Mouse (Mus musculus): ENCODE measurements around the gene Bag5. TPM values are rescaled to one million over a fixed set of nuclear protein-coding genes. Genes with fewer than 3 reads are reported as not detected.
"Not testable (repeated sequence)": the region's sequence is repeated elsewhere in the genome, so short reads cannot be mapped to it uniquely, and the experiment has no call there.

Gene Bag5
- polyA plus RNA-seq, 1 experiment from 2014 or later: 72.9 TPM

DNA sequence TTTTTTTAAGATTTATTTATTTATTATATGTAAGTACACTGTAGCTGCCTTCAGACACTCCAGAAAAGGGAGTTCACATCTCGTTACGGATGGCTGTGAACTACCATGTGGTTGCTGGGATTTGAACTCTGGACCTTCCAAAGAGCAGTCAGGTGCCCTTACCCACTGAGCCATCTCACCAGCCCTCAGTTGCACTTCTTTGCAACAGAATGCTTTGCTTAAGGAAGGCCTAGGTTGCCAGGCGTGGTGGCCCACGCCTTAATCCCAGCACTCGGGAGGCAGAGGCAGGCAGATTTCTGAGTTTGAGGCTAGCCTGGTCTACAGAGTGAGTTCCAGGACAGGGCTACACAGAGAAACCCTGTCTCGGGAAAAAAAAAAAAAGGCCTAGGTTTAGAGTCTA is 823 bp upstream of the Bag5 start:
- peak overlapping the region; percentile 87 for H3K4me2 ChIP-seq (ENCODE audit: low read length)
- not testable (repeated sequence) for DNase-seq; H3K27me3 ChIP-seq (ENCODE audit: control insufficient read depth, insufficient read depth, low read length); H3K27ac ChIP-seq (replicated peaks; ENCODE audit: low read depth, low read length); H3K9me3 ChIP-seq (ENCODE audit: control insufficient read depth, low read length); ATAC-seq (ENCODE audit: low FRiP score, low TSS enrichment)
- peaks cover 23% of the 10 kb centered on the region for H3K36me3 ChIP-seq (ENCODE audit: control insufficient read depth, insufficient read depth, low read length)
- peaks cover 15% of the 10 kb centered on the region for H3K4me1 ChIP-seq (ENCODE audit: control insufficient read depth, insufficient read depth, low read length)
- H3K9ac ChIP-seq (replicated peaks; ENCODE audit: low read length): peak overlapping the region; percentile 93; the same call in 1 of the 2 replicates
- H3K4me3 ChIP-seq (replicated peaks; ENCODE audit: low read depth, low read length): peak overlapping the region; percentile 98
- 78% methylated on average over 6 of the region's 6 CpGs for WGBS

DNA sequence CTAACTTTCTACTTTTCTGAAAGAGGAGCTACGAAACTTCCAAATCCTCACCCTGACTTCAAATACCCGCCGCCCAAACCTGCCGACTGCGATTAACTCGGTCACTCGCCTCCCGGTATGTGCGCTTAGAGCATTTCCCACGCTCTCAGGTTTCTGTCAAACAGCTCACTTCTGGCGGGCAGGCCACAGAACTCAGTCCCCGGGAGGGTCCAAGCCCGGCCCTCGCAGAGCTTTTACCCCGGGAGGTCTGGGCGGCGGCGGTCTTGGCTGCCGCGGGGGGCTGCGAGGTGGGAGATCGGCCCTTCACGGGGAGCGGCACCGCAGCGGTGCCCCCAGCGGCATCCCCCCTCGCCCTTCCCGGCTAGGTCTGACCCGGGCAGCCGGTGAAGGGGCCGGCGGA is 581 bp downstream of the Bag5 start:
- Histone ChIP-seq H3K9ac (replicated peaks; ENCODE audit: low read length) (peak overlapping the region; percentile 93), H3K4me2 (ENCODE audit: low read length) (peak overlapping the region; percentile 87), H3K36me3 (ENCODE audit: control insufficient read depth, insufficient read depth, low read length) (peaks cover 28% of the 10 kb centered on the region), H3K4me3 (replicated peaks; ENCODE audit: low read depth, low read length) (peak overlapping the region; percentile 98), H3K27ac (replicated peaks; ENCODE audit: low read depth, low read length) (peak overlapping the region; percentile 83), H3K4me1 (ENCODE audit: control insufficient read depth, insufficient read depth, low read length) (peaks cover 15% of the 10 kb centered on the region), H3K9me3 (ENCODE audit: control insufficient read depth, low read length) (no peaks in the 10 kb centered on the region), H3K27me3 (ENCODE audit: control insufficient read depth, insufficient read depth, low read length) (no peaks in the 10 kb centered on the region)
- peak; percentile 41; the same call in 1 of the 2 replicates for ATAC-seq (ENCODE audit: low FRiP score, low TSS enrichment)
- WGBS: under 1% methylated on average over 33 of the region's 33 CpGs
- DNase-seq: no peak

DNA sequence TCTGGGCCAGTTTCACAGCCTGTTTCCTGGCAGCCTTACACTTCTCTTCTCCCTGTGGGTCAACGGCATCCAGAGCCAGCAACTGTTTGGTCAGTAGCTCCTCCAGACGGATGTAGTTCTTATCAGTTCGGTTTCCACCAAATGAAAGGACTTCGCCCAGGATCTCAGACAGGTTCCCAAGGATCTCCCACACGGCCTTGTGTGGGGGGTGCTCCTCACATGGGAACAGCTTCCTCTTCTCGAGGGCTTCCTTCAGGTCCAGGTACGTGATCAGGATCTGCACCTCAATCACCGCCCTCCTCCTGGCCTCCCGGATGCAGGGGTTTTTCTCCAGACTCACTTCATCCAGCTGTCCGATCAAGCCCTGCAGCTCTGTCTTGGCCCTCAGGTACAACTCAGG is 3.0 kb downstream of the Bag5 start:
- Histone ChIP-seq H3K4me2 (ENCODE audit: low read length) (no peak overlapping the region), H3K9ac (replicated peaks; ENCODE audit: low read length) (no peak overlapping the region), H3K4me1 (ENCODE audit: control insufficient read depth, insufficient read depth, low read length) (peaks cover 15% of the 10 kb centered on the region), H3K36me3 (ENCODE audit: control insufficient read depth, insufficient read depth, low read length) (peaks cover 33% of the 10 kb centered on the region), H3K9me3 (ENCODE audit: control insufficient read depth, low read length) (no peaks in the 10 kb centered on the region), H3K4me3 (replicated peaks; ENCODE audit: low read depth, low read length) (no peak overlapping the region), H3K27me3 (ENCODE audit: control insufficient read depth, insufficient read depth, low read length) (no peaks in the 10 kb centered on the region), H3K27ac (replicated peaks; ENCODE audit: low read depth, low read length) (no peak overlapping the region)
- DNase-seq: no peak
- ATAC-seq (ENCODE audit: low FRiP score, low TSS enrichment): no peak
- 94% methylated on average over 10 of the region's 10 CpGs for WGBS

DNA sequence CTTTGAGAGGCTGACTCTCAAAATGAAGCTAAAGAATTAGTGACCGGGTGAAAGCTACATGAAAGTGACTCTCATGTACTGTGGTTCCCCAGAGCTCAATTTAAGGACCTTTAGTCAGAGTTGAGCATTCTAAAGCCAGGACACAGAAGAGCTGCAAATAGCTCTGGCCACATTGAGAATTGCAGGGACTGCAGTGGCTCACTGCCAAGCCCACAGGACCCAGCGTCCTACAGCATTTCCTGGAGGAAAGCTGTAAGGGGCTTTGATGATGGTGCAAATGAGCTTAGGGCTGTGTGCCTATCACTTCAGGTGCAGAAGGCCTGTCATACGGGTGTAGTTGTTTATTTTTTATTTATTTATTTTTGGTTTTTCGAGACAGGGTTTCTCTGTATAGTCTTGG is 4.9 kb downstream of the Bag5 start:
- no peak overlapping the region for H3K9ac ChIP-seq (replicated peaks; ENCODE audit: low read length)
- no peak overlapping the region for H3K4me2 ChIP-seq (ENCODE audit: low read length)
- no peaks in the 10 kb centered on the region for H3K27me3 ChIP-seq (ENCODE audit: control insufficient read depth, insufficient read depth, low read length)
- ATAC-seq (ENCODE audit: low FRiP score, low TSS enrichment) (no peak), DNase-seq (no peak)
- no peak overlapping the region for H3K27ac ChIP-seq (replicated peaks; ENCODE audit: low read depth, low read length)
- peaks cover 10% of the 10 kb centered on the region for H3K4me1 ChIP-seq (ENCODE audit: control insufficient read depth, insufficient read depth, low read length)
- no peaks in the 10 kb centered on the region for H3K9me3 ChIP-seq (ENCODE audit: control insufficient read depth, low read length)
- peaks cover 33% of the 10 kb centered on the region for H3K36me3 ChIP-seq (ENCODE audit: control insufficient read depth, insufficient read depth, low read length)
- H3K4me3 ChIP-seq (replicated peaks; ENCODE audit: low read depth, low read length): no peak overlapping the region
- 84% methylated on average over 4 of the region's 4 CpGs for WGBS

DNA sequence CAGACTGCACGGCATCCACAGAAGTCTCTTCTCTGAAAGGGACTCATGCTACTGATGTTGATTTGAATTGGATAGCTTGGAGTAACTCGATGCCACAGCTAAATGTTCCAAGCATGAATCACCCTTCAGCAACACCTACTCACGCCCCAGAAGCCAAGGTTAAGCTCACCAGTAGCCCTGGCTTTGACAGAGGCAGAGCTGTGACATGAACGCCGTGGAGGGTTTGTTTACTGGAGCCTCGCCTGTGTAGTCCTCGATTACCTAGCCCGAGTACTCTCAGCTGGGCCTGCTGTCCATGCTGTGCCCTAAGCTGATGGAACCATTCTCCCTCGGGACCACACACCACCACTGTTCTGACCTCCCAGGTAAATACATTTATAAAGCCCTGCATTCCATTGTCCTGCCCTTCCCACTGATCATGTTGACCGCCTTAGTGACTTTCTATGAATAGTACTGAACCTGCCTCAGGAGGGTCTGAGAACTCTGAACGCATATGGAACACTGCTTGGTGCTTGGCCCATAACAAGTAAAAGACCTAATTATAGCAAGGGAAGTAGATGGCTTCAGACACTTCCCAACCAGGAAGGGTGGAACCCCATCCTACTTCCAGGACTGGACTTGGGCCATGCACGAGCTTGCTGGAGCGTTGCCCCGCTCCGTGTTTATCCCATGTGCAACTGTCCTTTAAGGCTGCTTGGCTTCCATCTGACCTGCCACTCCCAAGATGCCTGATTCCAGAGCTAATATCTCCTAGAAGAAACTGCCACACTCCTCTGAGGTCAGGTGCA is 7.7 kb downstream of the Bag5 start:
- WGBS: 82% methylated on average over 15 of the region's 15 CpGs
- H3K9me3 ChIP-seq (ENCODE audit: control insufficient read depth, low read length): no peaks in the 10 kb centered on the region
- H3K36me3 ChIP-seq (ENCODE audit: control insufficient read depth, insufficient read depth, low read length): peaks cover 25% of the 10 kb centered on the region
- 0 out of 2 replicates have a peak overlapping the region, but pooled peaks have one; percentile 32 for H3K27ac ChIP-seq (replicated peaks; ENCODE audit: low read depth, low read length)
- DNase-seq (no peak), ATAC-seq (ENCODE audit: low FRiP score, low TSS enrichment) (no peak)
- H3K4me2 ChIP-seq (ENCODE audit: low read length): no peak overlapping the region
- no peaks in the 10 kb centered on the region for H3K27me3 ChIP-seq (ENCODE audit: control insufficient read depth, insufficient read depth, low read length)
- no peak overlapping the region for H3K9ac ChIP-seq (replicated peaks; ENCODE audit: low read length)
- H3K4me1 ChIP-seq (ENCODE audit: control insufficient read depth, insufficient read depth, low read length): no peaks in the 10 kb centered on the region
- no peak overlapping the region for H3K4me3 ChIP-seq (replicated peaks; ENCODE audit: low read depth, low read length)

DNA sequence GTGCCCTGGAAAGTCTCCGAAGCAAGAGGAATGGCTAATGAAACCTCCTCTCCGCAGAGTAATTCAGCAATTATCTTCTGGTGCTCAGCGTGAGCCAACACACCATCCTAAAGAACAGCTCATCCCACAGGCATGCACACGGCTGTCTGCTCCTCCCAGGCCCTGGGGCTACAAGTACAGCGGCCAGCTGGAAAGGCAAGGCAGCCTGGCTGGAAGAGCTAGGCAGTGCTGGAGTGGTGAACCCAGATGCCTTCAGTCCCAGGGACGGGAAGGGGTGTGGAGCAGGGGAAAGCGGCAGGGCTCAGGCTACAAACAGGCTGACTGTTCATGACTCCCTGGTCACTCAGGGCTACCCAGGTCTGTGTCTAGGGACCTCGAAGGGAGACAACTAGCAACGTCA is 8.4 kb downstream of the Bag5 start:
- Histone ChIP-seq H3K9me3 (ENCODE audit: control insufficient read depth, low read length) (no peaks in the 10 kb centered on the region), H3K4me3 (replicated peaks; ENCODE audit: low read depth, low read length) (no peak overlapping the region), H3K4me1 (ENCODE audit: control insufficient read depth, insufficient read depth, low read length) (no peaks in the 10 kb centered on the region), H3K27ac (replicated peaks; ENCODE audit: low read depth, low read length) (peak overlapping the region; percentile 32; the same call in 1 of the 2 replicates), H3K9ac (replicated peaks; ENCODE audit: low read length) (no peak overlapping the region), H3K27me3 (ENCODE audit: control insufficient read depth, insufficient read depth, low read length) (no peaks in the 10 kb centered on the region), H3K36me3 (ENCODE audit: control insufficient read depth, insufficient read depth, low read length) (peaks cover 17% of the 10 kb centered on the region), H3K4me2 (ENCODE audit: low read length) (no peak overlapping the region)
- peak; percentile 33 for DNase-seq
- no peak for ATAC-seq (ENCODE audit: low FRiP score, low TSS enrichment)
- WGBS: 68% methylated on average over 9 of the region's 9 CpGs

DNA sequence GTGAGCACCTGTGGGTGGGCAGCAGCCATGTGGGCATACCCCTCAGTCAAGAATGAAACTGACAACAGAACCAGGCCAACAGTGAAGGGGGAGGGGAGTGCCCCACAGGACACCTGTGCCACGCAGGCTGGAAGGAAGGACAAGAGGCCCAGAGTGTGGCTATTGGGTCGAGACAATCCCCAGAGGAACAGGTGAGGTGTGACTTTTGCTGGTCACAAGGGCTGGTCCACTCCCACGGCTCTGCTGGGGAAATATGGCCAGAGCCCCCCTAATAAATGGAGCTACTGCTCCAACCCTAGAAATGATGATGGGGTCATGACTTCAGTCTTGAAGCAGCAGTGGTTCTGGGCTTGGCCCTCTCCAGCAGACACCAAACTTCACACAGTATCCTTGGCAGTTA is 9.8 kb downstream of the Bag5 start:
- H3K4me1 ChIP-seq (ENCODE audit: control insufficient read depth, insufficient read depth, low read length): no peaks in the 10 kb centered on the region
- no peak overlapping the region for H3K27ac ChIP-seq (replicated peaks; ENCODE audit: low read depth, low read length)
- no peaks in the 10 kb centered on the region for H3K9me3 ChIP-seq (ENCODE audit: control insufficient read depth, low read length)
- WGBS: 85% methylated on average over 3 of the region's 3 CpGs
- no peak for ATAC-seq (ENCODE audit: low FRiP score, low TSS enrichment)
- peaks cover 5% of the 10 kb centered on the region for H3K36me3 ChIP-seq (ENCODE audit: control insufficient read depth, insufficient read depth, low read length)
- H3K9ac ChIP-seq (replicated peaks; ENCODE audit: low read length): no peak overlapping the region
- no peaks in the 10 kb centered on the region for H3K27me3 ChIP-seq (ENCODE audit: control insufficient read depth, insufficient read depth, low read length)
- H3K4me2 ChIP-seq (ENCODE audit: low read length): no peak overlapping the region
- no peak for DNase-seq
- no peak overlapping the region for H3K4me3 ChIP-seq (replicated peaks; ENCODE audit: low read depth, low read length)

DNA sequence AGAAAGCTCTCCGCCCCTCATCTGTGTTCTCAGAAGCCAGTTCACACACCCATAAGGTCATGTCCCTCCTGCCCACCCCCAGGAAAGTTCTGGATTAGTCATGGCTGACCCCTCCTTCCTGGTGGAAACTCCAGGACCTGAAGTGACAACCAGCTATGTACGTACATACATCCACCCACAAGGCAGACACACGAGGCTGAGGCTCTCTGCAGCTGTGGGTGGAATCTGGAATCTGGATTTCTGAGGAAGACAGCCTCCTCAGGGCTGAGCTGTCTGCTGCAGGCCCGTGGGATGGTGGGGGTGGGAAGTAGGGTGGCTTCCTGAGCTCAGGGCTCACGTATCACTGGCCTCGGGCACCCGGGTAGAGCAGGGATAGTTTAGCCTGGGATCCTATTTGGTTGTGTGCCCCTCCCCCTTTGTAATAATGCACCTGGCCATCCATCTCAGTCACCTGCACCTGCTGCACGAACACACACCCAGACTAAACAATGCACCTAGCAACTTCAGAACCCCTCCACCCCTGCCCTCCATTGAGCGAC is 12.1 kb downstream of the Bag5 start:
- 0 out of 2 replicates have a peak, but pooled peaks cover 4% of the 10 kb centered on the region for H3K4me1 ChIP-seq (ENCODE audit: control insufficient read depth, insufficient read depth, low read length)
- H3K9ac ChIP-seq (replicated peaks; ENCODE audit: low read length): no peak overlapping the region
- H3K9me3 ChIP-seq (ENCODE audit: control insufficient read depth, low read length): no peaks in the 10 kb centered on the region
- no peak overlapping the region for H3K4me2 ChIP-seq (ENCODE audit: low read length)
- 79% methylated on average over 9 of the region's 9 CpGs for WGBS
- H3K4me3 ChIP-seq (replicated peaks; ENCODE audit: low read depth, low read length): no peak overlapping the region
- H3K36me3 ChIP-seq (ENCODE audit: control insufficient read depth, insufficient read depth, low read length): no peaks in the 10 kb centered on the region
- no peak overlapping the region for H3K27ac ChIP-seq (replicated peaks; ENCODE audit: low read depth, low read length)
- no peak for ATAC-seq (ENCODE audit: low FRiP score, low TSS enrichment)
- no peaks in the 10 kb centered on the region for H3K27me3 ChIP-seq (ENCODE audit: control insufficient read depth, insufficient read depth, low read length)
- no peak for DNase-seq

DNA sequence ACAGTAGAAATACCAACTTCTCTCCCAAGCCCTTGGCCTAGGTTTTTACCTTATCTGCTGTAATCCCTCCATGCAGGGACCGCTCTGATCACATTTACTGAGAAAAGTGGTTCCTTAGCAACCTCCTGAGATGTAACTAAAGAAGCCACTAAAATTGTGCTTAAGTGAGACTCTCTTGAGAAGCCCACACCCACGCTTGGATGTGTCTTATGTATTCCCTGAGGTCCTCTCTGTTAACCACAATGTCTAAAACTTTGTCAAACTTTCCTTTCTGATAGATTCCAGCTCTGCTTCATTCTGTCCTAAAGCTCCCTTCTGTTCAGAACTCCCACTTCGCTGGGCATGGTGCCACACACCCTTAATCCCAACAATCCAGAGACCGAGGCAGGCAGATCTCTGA is 13.5 kb downstream of the Bag5 start:
- ATAC-seq (ENCODE audit: low FRiP score, low TSS enrichment): no peak
- H3K4me2 ChIP-seq (ENCODE audit: low read length): no peak overlapping the region
- WGBS: 87% methylated on average over 4 of the region's 4 CpGs

More for the DNA sequence above, 13.5 kb downstream of the Bag5 start:
- Histone ChIP-seq H3K9me3 (ENCODE audit: control insufficient read depth, low read length) (no peaks in the 10 kb centered on the region), H3K4me3 (replicated peaks; ENCODE audit: low read depth, low read length) (no peak overlapping the region), H3K27me3 (ENCODE audit: control insufficient read depth, insufficient read depth, low read length) (no peaks in the 10 kb centered on the region), H3K9ac (replicated peaks; ENCODE audit: low read length) (no peak overlapping the region), H3K36me3 (ENCODE audit: control insufficient read depth, insufficient read depth, low read length) (no peaks in the 10 kb centered on the region), H3K4me1 (ENCODE audit: control insufficient read depth, insufficient read depth, low read length) (peaks cover 18% of the 10 kb centered on the region), H3K27ac (replicated peaks; ENCODE audit: low read depth, low read length) (no peak overlapping the region)
- DNase-seq: no peak
